Mouse (Mus musculus) CD4-positive naive resting alpha-beta T cell, adult 57 days (primary cell): ENCODE measurements around the gene Olfr1326-ps1. TPM values are rescaled to one million over a fixed set of nuclear protein-coding genes. Genes with fewer than 3 reads are reported as not detected.

Source experiments
- total RNA-seq: library from RNA; stranded (reverse); gene quantifications from one replicate; pipeline ENCODE4 v1.2.4, GENCODE M21; 2023

The Olfr1326-ps1 gene
- total RNA-seq = not detected

DNA sequence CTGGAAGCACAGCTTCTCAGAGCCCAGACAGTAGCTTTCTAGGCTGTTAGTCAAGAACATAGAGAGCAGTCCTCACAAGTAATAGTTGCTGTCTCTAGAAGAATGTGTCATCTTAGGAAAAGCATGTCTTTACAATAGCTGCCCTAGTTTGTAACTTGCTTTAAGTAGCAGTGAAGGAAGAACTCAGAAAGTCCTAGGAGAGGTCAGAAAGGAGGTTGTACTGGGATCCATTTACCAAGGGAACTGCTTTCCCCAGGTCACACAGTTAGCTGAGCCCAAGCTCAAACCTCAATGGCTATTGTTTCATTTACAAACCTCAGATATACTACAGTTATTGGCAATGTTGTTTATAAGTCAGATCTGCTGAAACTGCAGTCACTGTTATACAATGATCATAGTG is at the start of gene Olfr1326-ps1:
Gene Olfr1326-ps1 (minus strand): TSS at position 101 of the 400 bp plus-strand sequence.

DNA sequence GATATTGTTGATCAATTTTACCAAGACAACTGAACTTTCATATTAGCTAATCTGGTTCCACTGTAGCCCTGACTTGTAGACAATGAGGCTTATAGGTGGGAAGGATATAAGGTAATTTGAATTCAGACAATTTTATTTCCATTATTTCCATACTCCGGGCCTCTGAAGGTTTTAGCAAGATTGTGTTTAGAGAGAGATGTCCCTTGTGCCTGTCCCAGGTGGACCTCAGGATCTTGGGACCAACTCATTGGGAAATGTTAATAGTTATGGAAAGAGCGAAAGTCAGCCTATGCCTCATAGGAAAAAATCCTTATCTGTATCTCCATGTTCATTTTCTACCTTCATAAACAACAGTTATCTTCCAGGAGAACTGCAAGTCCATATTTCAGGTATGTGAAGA is 17.7 kb upstream of the Olfr1326-ps1 start, which contains the start of gene Olfr1325:
Gene Olfr1325 (plus strand): TSS at position 301 of the 400 bp plus-strand sequence.

Other genes starting within 250 kb of the Olfr1326-ps1 start
- 15.7 TPM for gene Plxna3, start 245.8 kb downstream of the Olfr1326-ps1 start, total RNA-seq
- 20.2 TPM for gene Lage3, start 221.3 kb downstream of the Olfr1326-ps1 start, total RNA-seq
- 25.3 TPM for gene Ubl4a, start 201.7 kb downstream of the Olfr1326-ps1 start, total RNA-seq
- gene Slc10a3, start 201.5 kb downstream of the Olfr1326-ps1 start, total RNA-seq = 15.4 TPM
- 17.3 TPM for gene Fam3a, start 181.6 kb downstream of the Olfr1326-ps1 start, total RNA-seq
- 57.8 TPM for gene Ikbkg, start 181.6 kb downstream of the Olfr1326-ps1 start, total RNA-seq
- 32.0 TPM for gene G6pdx, start 145.7 kb downstream of the Olfr1326-ps1 start, total RNA-seq
- gene Gm6880, start 93.5 kb downstream of the Olfr1326-ps1 start, total RNA-seq = not detected
- not detected for gene Olfr1325, start 17.8 kb upstream of the Olfr1326-ps1 start, total RNA-seq
- gene Gm5640, start 70.7 kb upstream of the Olfr1326-ps1 start, total RNA-seq = not detected
- not detected for gene Gm6890, start 166.0 kb upstream of the Olfr1326-ps1 start, total RNA-seq